Mouse (Mus musculus): ENCODE measurements around the gene Lrrc36.

Gene Lrrc36

DNA sequence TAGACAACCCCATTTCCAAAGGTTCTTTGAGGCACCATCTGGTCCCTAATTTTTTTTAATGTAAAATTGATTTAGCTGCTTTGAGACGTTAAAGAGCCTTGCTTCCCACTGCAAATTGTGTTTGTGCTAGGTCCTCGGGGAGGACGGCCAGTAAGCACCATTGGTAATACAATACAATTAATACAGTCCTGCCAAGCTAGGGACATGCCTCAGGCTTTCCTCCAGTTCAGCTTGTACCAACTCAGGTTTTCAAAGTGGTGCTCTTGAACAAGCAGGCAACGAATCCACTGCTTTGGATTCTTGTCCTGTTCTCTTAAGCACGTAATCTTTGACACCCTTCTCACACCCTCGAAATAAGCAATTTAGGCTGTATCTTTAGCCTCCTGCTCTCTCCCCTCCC, 19.6 kb downstream of the Lrrc36 start:
- DNase-seq = no peak

DNA sequence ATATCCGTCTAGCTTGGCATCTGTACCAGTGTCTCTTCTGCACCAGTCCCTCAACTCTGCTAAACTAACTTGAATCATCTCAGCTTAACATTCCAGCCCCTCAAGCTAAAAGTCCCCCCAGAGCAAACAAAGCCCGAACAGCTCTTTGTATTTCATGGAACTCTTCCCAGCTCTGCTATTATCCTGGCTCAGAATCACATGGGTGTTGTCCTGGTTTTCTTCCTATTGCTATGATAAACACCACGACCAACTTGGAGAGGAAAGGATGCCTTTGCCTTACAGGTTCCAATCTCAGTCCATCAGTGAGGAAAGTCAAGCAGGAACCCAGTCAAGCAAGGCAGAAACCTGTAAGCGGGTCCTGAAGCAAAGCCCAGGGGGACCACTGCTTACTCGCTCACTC, 20.1 kb downstream of the Lrrc36 start:
- peak; percentile 51 for DNase-seq

- no peak for DNase-seq
Observed at GRCm38 (mm10) chr8:105434136-105434535, 20.8 kb downstream of the Lrrc36 start.

DNA sequence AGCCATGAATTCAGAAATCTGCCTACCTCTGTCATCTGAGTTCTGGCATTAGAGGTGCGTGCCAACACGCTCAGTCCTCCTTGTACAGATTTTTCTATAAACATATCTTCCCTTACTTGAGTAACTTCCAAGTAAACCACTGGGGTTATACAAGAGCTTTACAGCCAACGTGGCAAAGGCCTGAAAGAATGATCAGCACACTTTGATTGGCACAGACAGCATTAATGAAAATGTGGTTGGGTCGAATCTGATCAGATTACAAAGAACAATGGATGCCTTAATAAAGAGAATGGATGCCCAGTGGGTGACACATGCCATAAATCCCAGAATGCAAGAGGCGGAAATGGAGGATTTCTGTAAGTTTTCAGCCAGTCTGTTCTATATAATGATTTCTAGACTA, 22.8 kb downstream of the Lrrc36 start:
- DNase-seq = no peak

DNA sequence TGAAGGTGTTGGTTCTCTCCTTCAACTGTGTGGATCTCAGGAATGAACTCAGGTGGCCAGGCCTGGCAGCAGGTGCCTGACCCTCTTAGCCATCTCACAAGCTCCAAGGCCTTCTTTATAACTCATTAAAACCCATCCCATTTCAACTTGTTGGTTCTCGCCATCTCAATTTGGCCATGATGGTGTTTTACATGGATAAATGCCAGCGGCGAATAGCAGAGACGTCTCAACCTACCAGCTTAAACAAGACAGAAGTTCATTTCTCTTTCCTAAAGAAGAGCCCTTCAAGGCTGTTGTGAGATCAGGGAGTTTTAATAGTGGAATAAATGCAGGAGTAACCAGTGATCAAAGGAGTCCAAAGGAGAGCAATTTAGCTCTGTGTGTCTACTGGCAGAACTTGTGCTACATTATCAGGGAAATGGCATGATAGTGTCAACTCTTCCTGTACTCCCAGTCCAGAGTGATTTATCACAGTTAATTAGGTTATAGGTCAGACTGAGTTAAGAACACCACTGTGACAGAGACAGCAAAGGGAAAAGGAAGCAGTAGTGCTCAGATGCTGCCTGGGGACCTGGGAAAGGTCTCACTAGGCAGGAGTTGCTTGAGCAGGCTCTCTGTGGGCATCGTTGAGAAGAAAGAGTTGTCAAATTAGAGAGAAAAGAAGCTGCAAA, 23.8 kb downstream of the Lrrc36 start:
- DNase-seq = no peak

GRCm38 (mm10) chr8:105438865-105439264, 25.5 kb downstream of the Lrrc36 start:
- peak; percentile 66 for DNase-seq

GRCm38 (mm10) chr8:105441433-105441832, 28.1 kb downstream of the Lrrc36 start:
- DNase-seq = peak; percentile 79

DNA sequence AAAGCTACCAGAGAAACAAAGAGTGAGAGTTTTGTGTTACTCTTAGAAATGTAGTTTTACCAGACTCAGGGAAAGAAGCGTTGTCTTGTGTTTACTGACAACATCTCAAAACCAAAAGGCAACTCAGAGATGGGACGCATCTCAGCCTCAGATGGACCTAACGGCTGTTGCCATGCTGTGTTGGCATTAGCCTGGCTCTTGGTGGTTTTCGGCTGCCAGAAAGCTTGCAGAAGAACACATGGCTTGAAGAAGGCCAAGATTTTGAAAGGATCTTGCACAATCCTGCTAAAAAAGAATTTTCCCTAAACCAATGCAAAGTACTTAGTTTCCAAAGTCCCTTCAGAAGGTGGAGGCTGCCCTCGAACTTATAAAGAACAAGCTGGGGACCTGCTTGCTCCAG, 29.3 kb downstream of the Lrrc36 start:
- no peak for DNase-seq

DNA sequence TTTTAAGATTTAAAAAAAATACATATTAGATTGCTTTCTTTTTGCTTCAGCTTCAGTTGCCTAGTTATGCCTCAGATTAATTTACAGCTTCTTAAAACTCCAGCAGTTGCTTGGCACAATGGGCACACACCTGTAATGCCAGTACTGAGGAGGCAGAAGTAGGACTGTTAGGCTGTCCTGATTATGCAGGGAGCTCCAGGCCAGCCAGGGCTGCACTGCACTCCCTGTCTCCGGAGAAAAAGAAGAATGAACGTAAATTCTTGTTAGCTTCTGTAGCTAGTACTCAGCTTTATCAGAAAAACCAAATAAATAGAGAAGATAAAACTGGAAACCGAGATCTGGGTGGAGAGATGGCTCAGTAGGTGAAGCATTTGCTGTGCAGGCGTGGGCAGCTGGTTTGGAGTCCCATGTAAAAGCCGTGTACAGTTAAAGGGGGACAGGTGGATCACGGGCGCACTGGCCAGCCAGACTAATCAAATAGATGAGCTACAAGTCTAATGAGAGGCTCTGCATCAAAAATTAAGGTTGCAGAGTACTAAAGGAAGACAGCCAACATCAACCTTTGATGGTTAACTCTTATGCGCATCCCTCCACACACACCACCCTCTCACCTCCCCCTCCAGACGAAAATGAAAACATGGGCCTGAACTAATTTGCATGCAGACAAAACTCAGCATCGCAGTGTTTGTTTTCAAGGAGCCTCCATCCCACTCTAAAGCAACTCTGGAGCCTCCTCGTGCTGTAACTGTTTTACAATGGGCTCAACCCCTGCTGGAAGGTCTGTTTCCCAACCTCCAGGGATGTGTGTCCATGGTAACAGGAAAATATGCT, 32.1 kb downstream of the Lrrc36 start:
- DNase-seq = peak; percentile 6

DNA sequence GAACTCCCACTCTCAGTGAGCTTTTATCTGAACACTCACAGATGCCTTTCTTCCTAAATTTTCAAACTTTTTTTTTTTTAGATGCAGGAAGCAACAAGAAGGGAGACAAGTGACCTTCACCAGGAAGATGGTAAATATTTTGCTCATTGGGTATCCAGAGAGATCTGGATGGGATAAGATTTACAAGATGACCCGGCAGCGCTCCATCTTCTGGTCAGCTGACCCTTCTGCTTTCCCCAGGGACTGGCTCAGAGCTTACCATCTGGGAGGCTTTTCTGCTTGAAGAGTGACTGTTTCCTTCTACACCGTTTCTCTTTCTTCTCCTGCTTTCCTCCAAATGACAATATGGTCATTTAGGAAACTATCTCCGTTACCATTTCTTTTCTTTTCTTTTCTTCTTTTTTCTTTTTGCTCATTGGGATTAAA, 32.8 kb downstream of the Lrrc36 start:
- DNase-seq = peak; percentile 21

GRCm38 (mm10) chr8:105448188-105448587, 34.8 kb downstream of the Lrrc36 start:
- DNase-seq = no peak

GRCm38 (mm10) chr8:105448596-105448995, 35.2 kb downstream of the Lrrc36 start:
- no peak for DNase-seq

DNA sequence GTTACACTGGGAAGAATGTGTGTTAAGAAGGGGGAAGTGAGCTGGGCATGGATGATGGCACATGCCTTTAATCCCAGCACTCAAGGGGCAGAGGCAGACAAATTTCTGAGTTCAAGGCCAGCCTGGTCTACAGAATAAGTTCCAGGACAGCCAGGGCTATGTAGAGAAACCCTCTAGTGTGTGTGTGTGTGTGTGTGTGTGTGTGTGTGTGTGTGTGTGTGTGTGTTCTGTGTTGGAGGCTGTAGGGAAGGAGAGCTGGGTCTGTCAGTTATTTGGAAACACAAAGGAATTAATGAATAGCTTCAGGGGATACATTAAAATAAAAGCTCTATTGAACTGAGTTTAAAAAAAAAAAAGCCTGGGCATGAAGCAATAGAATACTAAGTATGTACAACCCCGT, 37.6 kb downstream of the Lrrc36 start:
- no peak for DNase-seq

GRCm38 (mm10) chr8:105451903-105452603, 38.7 kb downstream of the Lrrc36 start:
- DNase-seq = no peak

DNA sequence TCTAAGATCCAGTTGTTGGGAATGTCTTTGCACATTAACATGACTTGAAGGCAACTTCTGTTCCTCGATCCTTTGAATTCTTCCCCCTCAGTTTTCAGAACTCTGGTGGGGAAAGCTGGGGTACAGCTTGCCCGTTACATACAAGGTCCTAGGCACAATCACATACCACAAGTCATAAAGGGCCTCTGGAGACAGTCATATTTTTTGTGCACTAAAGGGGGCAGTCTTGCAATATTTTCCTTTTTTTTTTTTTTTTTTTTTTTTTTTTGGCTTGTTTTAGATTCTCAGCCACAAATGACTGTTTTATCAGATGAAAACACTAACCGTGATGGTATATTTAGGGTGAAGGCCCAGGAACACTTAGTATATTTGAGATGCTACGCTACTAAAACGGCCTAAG, 39.9 kb downstream of the Lrrc36 start:
- peak; percentile 24 for DNase-seq

DNA sequence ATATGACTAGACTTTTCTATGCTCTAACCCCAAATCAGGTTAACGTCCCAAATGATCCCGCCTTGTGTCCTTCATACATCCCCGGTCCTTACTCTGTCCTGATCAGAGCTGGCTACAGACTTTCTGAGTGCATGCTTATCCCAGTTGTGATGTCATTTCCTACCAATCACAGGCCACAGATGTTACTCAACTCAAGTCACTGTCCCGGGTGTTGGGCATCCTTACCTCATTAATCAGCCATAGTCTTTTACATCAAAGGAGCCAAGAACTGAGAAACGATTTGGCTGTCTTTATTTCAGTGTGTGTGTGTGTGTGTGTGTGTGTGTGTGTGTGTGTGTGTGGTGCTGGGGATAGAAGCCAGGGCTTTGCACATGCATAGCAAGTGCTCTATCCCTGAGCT, 40.7 kb downstream of the Lrrc36 start:
- peak; percentile 82 for DNase-seq

DNA sequence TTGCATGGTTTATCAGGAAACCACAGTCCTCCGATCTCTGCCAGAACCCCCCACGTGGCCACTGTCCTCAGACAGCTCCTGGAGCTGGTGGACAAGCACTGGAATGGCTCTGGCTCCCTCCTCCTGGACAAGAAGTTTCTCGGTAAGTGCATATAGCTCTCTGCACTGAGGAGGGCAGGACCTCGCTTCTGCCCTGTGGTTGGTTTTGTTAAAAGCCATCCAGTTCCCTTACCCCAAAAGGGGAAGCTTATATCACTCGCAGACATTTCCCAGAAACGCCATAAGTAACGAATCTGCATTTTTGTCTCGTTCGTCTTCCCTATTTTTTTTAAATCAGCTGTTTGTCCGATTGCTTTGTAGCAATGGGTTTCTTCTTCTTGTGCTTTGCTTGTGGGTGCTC, 41.8 kb downstream of the Lrrc36 start:
- DNase-seq = peak; percentile 11

DNA sequence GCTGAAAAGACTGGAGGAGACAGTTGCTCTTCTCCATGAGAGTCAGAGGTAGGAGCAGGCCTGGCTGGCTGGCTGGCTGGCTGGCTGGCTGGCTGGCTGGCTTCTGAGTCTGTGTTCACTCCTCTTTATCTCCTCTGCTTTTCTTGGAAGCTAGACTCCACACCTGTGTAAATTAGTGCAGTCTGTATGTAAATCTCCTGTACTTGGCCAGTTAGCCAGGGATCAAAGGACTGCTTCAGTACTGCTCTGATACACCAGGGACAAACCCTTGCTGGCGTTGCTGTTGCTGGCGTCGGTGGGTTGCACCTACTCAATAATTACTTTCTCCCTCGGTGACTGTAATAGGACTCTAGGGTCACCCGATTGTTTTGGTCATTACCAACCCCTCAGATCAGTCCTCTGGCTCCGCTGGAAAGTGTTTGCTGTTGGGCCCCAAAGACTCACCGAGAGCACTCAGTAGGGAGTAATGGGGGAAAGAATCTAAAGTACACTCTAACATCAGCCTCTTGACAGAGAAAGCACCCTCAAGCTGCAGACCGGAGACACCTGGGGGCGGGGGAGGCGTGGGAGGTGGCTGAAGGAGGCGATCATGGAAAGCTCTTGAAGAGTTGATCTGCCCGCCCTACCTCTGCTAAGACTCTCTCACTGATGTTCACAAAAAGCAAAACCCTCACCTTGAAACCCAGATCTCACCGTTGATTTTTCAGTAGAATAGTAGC, 47.9 kb downstream of the Lrrc36 start:
- peak; percentile 65 for DNase-seq

GRCm38 (mm10) chr8:105464595-105464994, 51.2 kb downstream of the Lrrc36 start:
- peak; percentile 69 for DNase-seq

DNA sequence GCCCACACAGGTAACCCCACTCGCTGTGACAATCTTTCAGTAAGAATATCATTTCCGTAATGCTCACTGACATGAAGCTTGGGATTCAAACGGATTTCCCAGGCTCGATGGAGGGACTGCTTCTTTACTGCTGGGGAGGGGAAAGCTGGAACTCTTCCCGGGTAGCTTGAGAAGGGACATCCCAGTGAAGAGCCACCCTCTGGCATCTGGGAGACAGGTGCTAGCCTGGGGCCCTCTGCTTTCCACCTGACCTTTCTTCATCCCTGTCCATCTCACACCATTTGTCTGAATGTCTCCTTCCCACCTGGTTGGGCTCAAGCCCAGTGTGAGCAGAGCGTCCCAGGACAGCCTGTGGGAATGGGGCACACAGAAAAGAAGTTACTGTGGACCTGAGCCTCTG, 52.9 kb downstream of the Lrrc36 start:
- no peak for DNase-seq

GRCm38 (mm10) chr8:105466700-105467291, 53.4 kb downstream of the Lrrc36 start:
- peak; percentile 80 for DNase-seq

- peak; percentile 9 for DNase-seq
Observed at GRCm38 (mm10) chr8:105467396-105467985, 54.1 kb downstream of the Lrrc36 start.
